Mouse (Mus musculus) adrenal gland, postnatal 4 days (tissue): Measurements from ENCODE around the gene Trim58. TPM values are rescaled to one million over a fixed set of nuclear protein-coding genes. Genes with fewer than 3 reads are reported as not detected.

Experiments
- DNase-seq, 2 experiments: peaks; one replicate each; pipeline ENCODE4 v3.0.0; 2021 to 2022; ENCODE audit warnings: low spot score in 2 of 2, mixed read lengths in 2 of 2
- total RNA-seq, 2 experiments: library from RNA; stranded (reverse); gene quantifications; 2 replicates each; pipeline ENCODE4 v1.2.3; 2021

Trim58 gene
- total RNA-seq, 2 experiments from 2014 or later: 0.90 to 1.8 TPM

DNA sequence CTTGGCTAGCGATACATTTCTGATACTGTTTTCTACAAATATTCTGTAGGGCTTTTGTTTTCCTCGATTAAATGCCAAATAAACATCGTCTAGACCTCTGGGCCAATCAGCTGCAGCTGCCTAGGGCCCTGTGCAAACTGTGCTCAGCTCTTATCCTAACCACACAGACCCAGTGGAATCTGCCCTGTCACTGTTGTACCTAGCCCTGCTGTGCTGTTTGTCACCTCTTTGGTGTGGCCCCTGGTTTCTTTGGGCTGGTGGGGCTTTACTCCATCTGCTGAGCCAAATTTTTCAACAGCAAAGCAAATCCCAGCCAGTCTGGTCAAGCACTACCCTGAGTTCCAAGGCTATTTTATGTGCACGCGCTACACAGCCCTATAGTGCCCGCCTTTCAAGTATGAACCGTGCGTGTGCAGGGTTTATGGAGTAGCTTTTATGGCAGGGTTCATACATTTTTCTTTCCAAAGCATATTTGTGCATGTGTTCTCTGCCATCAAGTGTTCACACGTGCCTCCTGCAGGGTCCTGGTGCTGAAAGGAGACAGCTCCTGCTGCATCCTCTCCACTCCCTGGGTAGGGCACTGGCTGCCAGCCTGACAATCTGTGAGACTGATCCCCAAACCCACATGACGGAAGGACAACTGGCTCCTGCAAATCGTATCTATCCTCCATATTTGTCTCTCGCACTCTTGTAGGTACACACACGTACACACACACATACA lies 1.5 kb downstream of the Trim58 start:
- no peak for DNase-seq

DNA sequence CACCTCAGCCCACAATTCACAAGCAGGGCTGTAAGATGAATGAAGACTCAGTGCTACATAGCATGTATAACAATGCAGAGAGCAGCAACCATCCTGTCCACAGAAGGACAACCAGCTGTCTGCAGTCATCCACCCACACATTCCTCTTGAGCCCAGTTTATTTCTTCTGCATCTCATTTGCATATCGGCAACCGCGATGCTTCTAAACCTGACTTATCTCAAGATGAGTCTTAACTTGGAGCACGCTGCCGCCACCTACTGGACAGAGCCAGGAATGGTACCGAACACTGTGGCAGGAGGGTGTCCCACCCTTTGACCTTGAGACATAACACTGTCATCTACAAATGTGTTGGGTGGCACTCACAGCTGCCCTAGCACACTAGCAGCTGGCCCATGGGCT lies 3.1 kb downstream of the Trim58 start:
- DNase-seq: no peak

DNA sequence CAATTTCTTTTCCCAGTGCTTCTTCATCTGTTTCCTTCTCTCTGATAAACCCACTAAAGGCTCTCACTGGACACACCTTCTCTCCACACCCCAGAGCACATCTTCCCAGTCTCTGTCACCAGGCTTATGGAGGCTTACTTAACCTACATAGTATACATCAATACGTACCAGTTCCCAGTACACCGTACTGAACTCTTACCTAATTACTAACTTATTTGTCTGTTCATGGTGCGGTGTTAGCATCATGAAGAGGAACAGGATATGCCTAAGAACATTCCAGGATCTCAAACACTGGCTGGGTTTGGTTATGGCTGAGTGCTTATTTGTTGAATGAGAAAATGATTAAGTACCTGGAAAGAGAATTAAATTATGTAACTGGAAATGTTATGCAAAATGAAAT lies 14.9 kb downstream of the Trim58 start:
- DNase-seq: no peak

DNA sequence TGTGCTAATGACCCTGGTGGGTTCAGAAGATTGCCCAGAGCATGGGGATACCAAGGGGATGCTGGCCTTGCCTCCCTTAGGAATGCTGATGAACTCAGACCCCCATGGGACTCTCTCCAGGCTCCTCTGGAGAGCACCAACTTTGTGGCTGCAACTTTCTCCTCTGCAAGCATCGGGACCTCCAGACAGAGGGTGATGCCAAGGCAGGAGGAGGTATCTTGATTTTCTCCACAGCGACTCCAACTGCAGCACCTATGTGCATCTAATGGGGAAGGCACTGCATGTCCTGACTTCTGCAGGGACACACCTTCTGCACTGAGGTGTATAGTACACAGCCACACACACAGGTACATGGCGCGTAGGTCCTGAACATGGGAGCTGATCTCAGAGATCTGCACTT lies 18.3 kb downstream of the Trim58 start, which contains the start of gene Olfr322:
Gene Olfr322, plus strand, starts transcription at position 187 of the 400 bp plus-strand sequence.
- DNase-seq: no peak

DNA sequence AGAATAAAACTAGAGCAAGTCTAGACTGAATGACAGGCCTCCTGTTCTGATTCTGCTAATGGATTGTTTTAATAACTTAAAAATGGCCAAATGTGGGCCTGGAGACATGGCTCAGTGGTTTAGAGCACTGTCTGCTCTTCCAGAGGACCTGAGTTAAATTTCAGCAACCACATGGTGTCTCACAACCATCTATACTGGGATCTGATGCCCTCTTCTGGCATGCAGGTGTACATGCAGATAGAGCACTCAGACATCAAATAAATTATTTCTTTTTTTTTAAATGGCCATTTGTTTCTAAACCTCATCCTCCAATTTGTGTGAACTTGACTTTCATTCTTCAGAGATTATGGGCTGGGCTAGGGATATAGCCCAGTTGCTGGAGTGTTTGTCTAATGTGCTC lies 29.0 kb downstream of the Trim58 start:
- no peak for DNase-seq

DNA sequence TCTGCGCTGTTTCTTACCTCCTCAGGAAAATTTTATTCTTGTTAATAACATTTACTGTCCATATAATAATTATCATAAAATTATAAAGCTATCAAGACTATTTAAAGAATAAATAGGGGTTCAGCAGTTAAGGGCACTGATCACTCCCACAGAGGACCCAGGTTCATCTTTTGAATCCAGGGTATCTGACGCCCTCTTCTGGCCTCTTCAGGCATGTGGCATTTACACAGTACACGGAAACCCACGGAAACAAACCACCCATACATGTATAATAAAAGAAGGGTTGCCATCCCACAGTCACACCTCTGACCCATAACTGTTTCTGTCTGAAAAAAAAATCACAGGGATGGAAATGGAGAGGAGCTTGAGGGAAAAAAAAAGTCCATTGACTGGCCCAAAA lies 31.6 kb downstream of the Trim58 start:
- no peak for DNase-seq

DNA sequence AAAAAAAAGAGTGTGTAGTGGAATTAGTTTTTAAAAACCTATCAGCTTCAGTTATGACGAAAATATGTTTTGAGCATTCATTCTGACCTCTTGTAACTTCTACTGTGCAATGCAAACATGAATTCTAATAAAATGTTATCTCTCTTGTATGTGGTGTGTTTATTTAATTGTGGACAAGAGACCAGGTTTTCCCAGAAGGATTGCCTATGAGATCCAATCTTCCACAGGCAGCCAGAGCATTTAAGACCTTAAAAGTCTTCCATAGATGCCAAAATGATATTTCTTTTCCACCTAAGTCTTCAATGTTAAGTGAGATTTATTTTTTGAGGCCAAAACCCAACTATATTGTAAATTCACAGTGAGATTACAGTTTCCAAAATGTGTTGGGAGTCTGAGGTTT lies 40.5 kb downstream of the Trim58 start, which contains the start of gene Olfr320:
Gene Olfr320, plus strand, starts transcription at position 301 of the 400 bp plus-strand sequence.
- no peak for DNase-seq

DNA sequence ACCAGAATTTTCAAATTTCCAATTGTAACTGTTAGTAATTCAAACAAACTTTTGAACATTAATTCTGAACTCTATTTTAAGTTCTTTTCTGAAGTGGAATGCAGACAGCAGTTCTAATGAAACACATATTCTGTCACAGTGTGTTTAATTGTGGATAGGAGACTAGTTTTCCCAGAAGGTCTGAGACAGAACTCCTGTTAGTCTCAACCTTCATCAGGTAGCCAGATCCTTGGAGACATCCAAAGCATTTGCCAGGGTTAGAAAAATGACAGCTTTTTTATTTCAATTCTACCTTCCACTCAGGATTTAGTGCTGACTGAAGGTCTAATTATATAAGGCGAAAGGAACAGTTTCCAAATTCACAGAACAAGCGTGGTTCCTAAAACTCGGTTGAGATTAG lies 58.6 kb downstream of the Trim58 start, which contains the start of gene Olfr319:
Gene Olfr319, plus strand, starts transcription at position 301 of the 400 bp plus-strand sequence.
- no peak for DNase-seq

Other genes starting within 250 kb of the Trim58 start
- gene 1810065E05Rik, start 219.4 kb upstream of the Trim58 start, total RNA-seq: not detected
- not detected for gene Gm12253, start 207.9 kb upstream of the Trim58 start, total RNA-seq
- gene Lypd9, start 187.5 kb upstream of the Trim58 start, total RNA-seq: not detected
- gene Olfr30, start 178.2 kb upstream of the Trim58 start, total RNA-seq: not detected
- gene Olfr332, start 147.9 kb upstream of the Trim58 start, total RNA-seq: not detected
- gene Olfr331, start 137.9 kb upstream of the Trim58 start, total RNA-seq: not detected
- 1 to 10 TPM; 1.1 to 1.4 TPM for gene Olfr330, start 105.6 kb upstream of the Trim58 start, total RNA-seq
- 1 to 10 TPM in 1 of 2 experiments, under 1 TPM in 1; 0.45 to 1.0 TPM for gene Olfr329-ps, start 94.0 kb upstream of the Trim58 start, total RNA-seq
- gene Olfr328, start 84.8 kb upstream of the Trim58 start, total RNA-seq: under 1 TPM; 0.28 to 0.45 TPM
- not detected for gene Olfr224, start 69.9 kb upstream of the Trim58 start, total RNA-seq
- not detected for gene Olfr325, start 62.7 kb upstream of the Trim58 start, total RNA-seq
- gene Olfr324, start 45.4 kb upstream of the Trim58 start, total RNA-seq: not detected
- not detected for gene 2210407C18Rik, start 24.4 kb upstream of the Trim58 start, total RNA-seq
- not detected for gene Olfr323, start 10.0 kb upstream of the Trim58 start, total RNA-seq
- gene Olfr322, start 18.3 kb downstream of the Trim58 start, total RNA-seq: not detected
- not detected for gene Olfr320, start 40.6 kb downstream of the Trim58 start, total RNA-seq
- not detected for gene Olfr319, start 58.7 kb downstream of the Trim58 start, total RNA-seq
- gene Olfr318, start 83.5 kb downstream of the Trim58 start, total RNA-seq: not detected
- not detected for gene Olfr317, start 98.7 kb downstream of the Trim58 start, total RNA-seq
- gene Olfr316, start 112.3 kb downstream of the Trim58 start, total RNA-seq: not detected
- not detected for gene Olfr315, start 132.7 kb downstream of the Trim58 start, total RNA-seq
- not detected for gene Olfr314, start 142.5 kb downstream of the Trim58 start, total RNA-seq
- 1 to 10 TPM; 4.8 to 6.0 TPM for gene Fam183b, start 161.5 kb downstream of the Trim58 start, total RNA-seq
- not detected for gene Olfr313, start 174.5 kb downstream of the Trim58 start, total RNA-seq
- not detected for gene Olfr312, start 188.8 kb downstream of the Trim58 start, total RNA-seq
- gene Olfr311, start 198.8 kb downstream of the Trim58 start, total RNA-seq: not detected
- 10 to 100 TPM; 12.7 to 13.3 TPM for gene Gm12258, start 206.7 kb downstream of the Trim58 start, total RNA-seq
- gene 2810021J22Rik, start 226.8 kb downstream of the Trim58 start, total RNA-seq: 10 to 100 TPM; 10.8 to 12.0 TPM